Mouse (Mus musculus) cerebellum, adult 2 months (tissue): ENCODE results near the gene Gnl2. TPM values are rescaled to one million over a fixed set of nuclear protein-coding genes. Genes with fewer than 3 reads are reported as not detected.

Source experiments
- DNase-seq, 2 experiments: peaks; one replicate each; pipeline ENCODE4 v3.0.0; 2021
- H3K27ac ChIP-seq: fragments of 200-500 bp; 2 replicates; pipeline ENCODE4 v1.5.1; 2012; ENCODE audit warnings: low read length, control low read depth, inconsistent platforms; ENCODE audit not compliant: insufficient read depth
- H3K27me3 ChIP-seq: fragments of 200-500 bp; 2 replicates; pipeline ENCODE4 v1.6.1; 2012; ENCODE audit warnings: inconsistent platforms, mild to moderate bottlenecking, low read length, moderate library complexity; ENCODE audit not compliant: control insufficient read depth, insufficient read depth
- H3K4me1 ChIP-seq: fragments of 200-500 bp; 2 replicates; pipeline ENCODE4 v1.6.1; 2011; ENCODE audit warnings: low read length; ENCODE audit not compliant: control insufficient read depth, insufficient read depth
- H3K4me3 ChIP-seq: fragments of 200-500 bp; replicated peaks from 2 replicates; pipeline ENCODE3; 2011; ENCODE audit warnings: mild to moderate bottlenecking, low read depth, low read length, control low read depth; ENCODE audit not compliant: insufficient read depth
- CTCF ChIP-seq: fragments of 200-500 bp; IDR thresholded peaks from 2 replicates; pipeline ENCODE4 v1.5.1; 2011; ENCODE audit warnings: low read depth, mild to moderate bottlenecking, control low read depth, low read length, moderate library complexity, borderline replicate concordance; ENCODE audit not compliant: insufficient read depth
- POLR2A ChIP-seq: fragments of 200-500 bp; IDR thresholded peaks from 2 replicates; pipeline ENCODE4 v1.6.1; 2011; ENCODE audit warnings: low read length, control low read depth, borderline replicate concordance; ENCODE audit not compliant: insufficient read depth
- WGBS: fragments of 180-500 bp; shearing (Covaris S2); methylation state at CpG from one replicate; pipeline ENCODE4 v1.1.7; 2018; 5-methylcytosine and 5-hydroxymethylcytosine counted together
- polyA plus RNA-seq: library from polyadenylated mRNA; depleted of rRNA; stranded (reverse); fragments of >200 nt; gene quantifications from 2 replicates; pipeline ENCODE4 v1.2.3, GENCODE M21; 2012

Gene Gnl2
- polyA plus RNA-seq, 1 experiment = 85.4 TPM

DNA sequence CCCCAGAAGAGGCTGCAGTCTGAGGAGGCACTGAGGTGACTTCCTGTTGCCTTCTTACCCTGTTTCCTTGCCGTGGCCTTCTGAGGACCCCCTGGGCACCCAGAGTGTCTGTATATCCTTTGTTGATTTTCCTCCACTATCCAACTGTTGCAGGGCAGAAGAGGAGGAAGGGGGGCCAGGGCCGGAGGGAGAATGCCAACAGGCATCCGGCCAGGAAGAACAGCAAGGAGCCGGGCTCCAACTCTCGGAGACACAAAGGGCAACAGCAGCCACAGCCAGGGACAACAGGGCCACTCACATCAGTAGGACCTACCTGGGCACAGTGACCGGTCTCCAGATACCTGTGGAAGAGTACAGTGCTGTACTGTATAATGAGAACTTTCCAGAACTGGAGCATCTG lies 8.2 kb upstream of the Gnl2 start:
- H3K4me3 ChIP-seq = no peak overlapping the region
- H3K4me1 ChIP-seq = no peaks in the 10 kb centered on the region
- DNase-seq = no peak
- 10% methylated on average over 6 of the region's 6 CpGs for WGBS
- no peak overlapping the region for H3K27ac ChIP-seq
- H3K27me3 ChIP-seq = no peaks in the 10 kb centered on the region
- TF ChIP-seq POLR2A (no peak), CTCF (no peak)

- H3K4me1 ChIP-seq = no peaks in the 10 kb centered on the region
- WGBS = 15% methylated on average over 8 of the region's 8 CpGs
- no peaks in the 10 kb centered on the region for H3K27me3 ChIP-seq
- TF ChIP-seq CTCF (no peak), POLR2A (no peak)
- DNase-seq = no peak
- no peak overlapping the region for H3K4me3 ChIP-seq
- no peak overlapping the region for H3K27ac ChIP-seq
These were observed 7.7 kb upstream of the Gnl2 start for GRCm38 (mm10) chr4:125008712-125009111.

DNA sequence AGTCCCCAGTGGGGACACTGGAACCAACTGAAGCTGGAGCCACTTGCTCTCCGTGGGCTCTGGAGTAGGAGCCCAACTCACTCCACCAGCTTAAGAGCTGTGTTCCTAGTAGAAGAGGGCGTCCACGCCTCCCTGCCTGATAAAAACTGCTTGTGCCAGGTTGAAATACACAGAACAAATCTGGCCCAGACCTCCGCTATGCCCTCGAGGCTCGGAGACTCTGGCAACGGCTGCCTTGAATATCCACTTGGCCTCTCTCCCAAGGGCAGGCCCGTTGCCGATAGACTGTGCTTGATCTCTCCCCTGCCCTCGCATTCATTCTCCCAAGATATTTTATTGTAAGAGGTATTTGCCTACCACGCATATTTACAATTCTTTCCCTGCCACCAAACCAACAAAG lies 1.0 kb downstream of the Gnl2 start:
- TF ChIP-seq POLR2A (no peak), CTCF (no peak)
- no peaks in the 10 kb centered on the region for H3K27me3 ChIP-seq
- no peak overlapping the region for H3K4me3 ChIP-seq
- H3K27ac ChIP-seq = no peak overlapping the region
- DNase-seq = no peak
- no peaks in the 10 kb centered on the region for H3K4me1 ChIP-seq
- 13% methylated on average over 11 of the region's 11 CpGs for WGBS

- WGBS = 17% methylated on average over 11 of the region's 11 CpGs
- Histone ChIP-seq H3K4me3 (no peak overlapping the region), H3K27ac (no peak overlapping the region), H3K27me3 (no peaks in the 10 kb centered on the region), H3K4me1 (no peaks in the 10 kb centered on the region)
- TF ChIP-seq POLR2A = no peak
- TF ChIP-seq CTCF = no peak
- DNase-seq = no peak
These were observed 4.6 kb downstream of the Gnl2 start for GRCm38 (mm10) chr4:125020780-125021538.

GRCm38 (mm10) chr4:125029891-125030614 lies 13.7 kb downstream of the Gnl2 start:
- H3K4me3 ChIP-seq = peak overlapping the region; percentile 89
- H3K4me1 ChIP-seq = no peaks in the 10 kb centered on the region
- 1% methylated on average over 50 of the region's 50 CpGs for WGBS
- TF ChIP-seq POLR2A (peak; percentile 79), CTCF (no peak)
- no peak overlapping the region for H3K27ac ChIP-seq
- DNase-seq = peak; percentile 92 to 93
- no peaks in the 10 kb centered on the region for H3K27me3 ChIP-seq

GRCm38 (mm10) chr4:125034341-125034740 lies 18.0 kb downstream of the Gnl2 start:
- Histone ChIP-seq H3K27me3 (no peaks in the 10 kb centered on the region), H3K27ac (no peak overlapping the region), H3K4me3 (no peak overlapping the region), H3K4me1 (no peaks in the 10 kb centered on the region)
- WGBS = 73% methylated on average over 4 of the region's 4 CpGs
- no peak for DNase-seq
- TF ChIP-seq POLR2A = no peak
- no peak for TF ChIP-seq CTCF

DNA sequence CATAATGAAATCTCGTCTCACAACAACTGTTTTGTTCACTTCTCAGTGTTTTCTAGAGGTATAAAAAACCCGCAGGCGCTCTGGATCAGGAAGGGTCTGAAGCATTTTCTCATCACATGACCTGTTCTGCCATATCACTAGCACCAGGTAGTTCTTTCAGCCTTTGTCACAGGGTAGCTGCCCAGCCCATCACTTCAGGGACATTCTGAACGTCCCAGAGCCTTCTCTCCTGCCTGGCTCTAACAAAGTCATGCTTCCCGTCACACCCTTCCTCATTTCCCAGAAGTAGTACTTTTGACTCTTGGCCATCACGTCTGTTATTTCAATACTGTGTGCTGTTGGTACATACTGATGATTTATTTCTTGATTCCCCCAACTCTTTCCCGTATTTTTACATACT lies 28.1 kb downstream of the Gnl2 start:
- Histone ChIP-seq H3K4me1 (no peaks in the 10 kb centered on the region), H3K27ac (no peak overlapping the region), H3K4me3 (no peak overlapping the region), H3K27me3 (no peaks in the 10 kb centered on the region)
- DNase-seq = no peak
- no peak for TF ChIP-seq CTCF
- TF ChIP-seq POLR2A = no peak
- 89% methylated on average over 7 of the region's 7 CpGs for WGBS

DNA sequence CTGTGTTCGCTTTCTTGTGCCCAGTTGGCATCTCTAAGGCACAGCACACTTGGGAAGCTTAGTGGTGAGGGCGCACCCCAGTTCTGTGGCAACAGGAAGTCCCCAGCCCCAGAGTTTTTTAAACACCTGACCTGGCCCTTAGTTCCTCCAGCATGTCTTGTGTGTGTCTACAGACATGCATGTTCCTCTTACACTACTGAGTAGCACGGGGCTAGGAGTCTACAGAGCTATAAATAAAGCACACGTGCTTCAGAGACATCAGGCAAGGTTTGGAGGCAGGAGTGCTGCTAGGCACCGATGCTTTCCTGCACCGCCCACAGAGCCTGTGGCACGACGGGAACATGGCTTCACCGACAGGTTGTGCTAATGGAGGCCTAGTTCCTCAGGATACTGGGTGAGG lies 39.0 kb downstream of the Gnl2 start:
- H3K4me1 ChIP-seq = no peaks in the 10 kb centered on the region
- no peak overlapping the region for H3K4me3 ChIP-seq
- H3K27me3 ChIP-seq = no peaks in the 10 kb centered on the region
- no peak for TF ChIP-seq POLR2A
- no peak for TF ChIP-seq CTCF
- no peak for DNase-seq
- 93% methylated on average over 9 of the region's 9 CpGs for WGBS
- no peak overlapping the region for H3K27ac ChIP-seq
